Mouse (Mus musculus) liver, embryonic 11.5 days (tissue): ENCODE measurements around the gene Tmc2. TPM values are rescaled to one million over a fixed set of nuclear protein-coding genes. Genes with fewer than 3 reads are reported as not detected.

Source experiments
- ATAC-seq: fragments of 200-750 bp; cut with Nextera tagmentation; replicated peaks from 2 replicates; pipeline ENCODE4 v1.8.0; 2017; ENCODE audit warnings: moderate number of reproducible peaks, mild to moderate bottlenecking, moderate TSS enrichment, moderate library complexity; ENCODE audit not compliant: low FRiP score
- DNase-seq: peaks from one replicate; pipeline ENCODE4 v3.0.0-alpha.2; 2017; ENCODE audit warnings: low spot score
- H3K27ac ChIP-seq: fragments of 300-500 bp; sonication (generic); 2 replicates; pipeline ENCODE4 v1.5.1; 2014; ENCODE audit warnings: mild to moderate bottlenecking, low read depth, low read length, control low read depth
- H3K27me3 ChIP-seq: fragments of 300-500 bp; sonication (generic); replicated peaks from 2 replicates; pipeline ENCODE4 v1.6.1; 2014; ENCODE audit warnings: low read length, mixed read lengths; ENCODE audit not compliant: control insufficient read depth, insufficient read depth
- H3K36me3 ChIP-seq: fragments of 300-500 bp; sonication (generic); 2 replicates; pipeline ENCODE4 v1.6.1; 2014; ENCODE audit warnings: mild to moderate bottlenecking, low read length, moderate library complexity, mixed read lengths; ENCODE audit not compliant: control insufficient read depth, insufficient read depth
- H3K4me1 ChIP-seq: fragments of 300-500 bp; sonication (generic); replicated peaks from 2 replicates; pipeline ENCODE4 v1.6.1; 2014; ENCODE audit warnings: low read length, mixed read lengths; ENCODE audit not compliant: control insufficient read depth, insufficient read depth
- H3K4me2 ChIP-seq: fragments of 300-500 bp; sonication (generic); 2 replicates; pipeline ENCODE4 v1.6.1; 2014; ENCODE audit warnings: mild to moderate bottlenecking, control low read depth, moderate library complexity
- H3K4me3 ChIP-seq: fragments of 300-500 bp; sonication (generic); 2 replicates; pipeline ENCODE4 v1.5.1; 2014; ENCODE audit warnings: low read depth, low read length, control low read depth
- H3K9ac ChIP-seq: fragments of 300-500 bp; sonication (generic); 2 replicates; pipeline ENCODE4 v1.6.1; 2014; ENCODE audit warnings: low read depth, low read length, control low read depth
- H3K9me3 ChIP-seq: fragments of 300-500 bp; sonication (generic); 2 replicates; pipeline ENCODE4 v1.6.1; 2016; ENCODE audit warnings: low read length, inconsistent platforms, mixed read lengths; ENCODE audit not compliant: control insufficient read depth
- WGBS: fragments of 180-500 bp; shearing (Covaris S2); extraction: QIAGEN DNeasy Blood & Tissue Kit; methylation state at CpG from one replicate; pipeline ENCODE4 v1.1.7; 2014; 5-methylcytosine and 5-hydroxymethylcytosine counted together
- polyA plus RNA-seq: library from polyadenylated mRNA; unstranded; fragments of >200 nt; fragmentation: Nextera tagmentation; extraction: Ambion mirVana; gene quantifications from 2 replicates; pipeline ENCODE4 v1.2.1, GENCODE M21; 2014

Tmc2 gene
- polyA plus RNA-seq, 1 experiment from 2014 or later, result 0.11 TPM

DNA sequence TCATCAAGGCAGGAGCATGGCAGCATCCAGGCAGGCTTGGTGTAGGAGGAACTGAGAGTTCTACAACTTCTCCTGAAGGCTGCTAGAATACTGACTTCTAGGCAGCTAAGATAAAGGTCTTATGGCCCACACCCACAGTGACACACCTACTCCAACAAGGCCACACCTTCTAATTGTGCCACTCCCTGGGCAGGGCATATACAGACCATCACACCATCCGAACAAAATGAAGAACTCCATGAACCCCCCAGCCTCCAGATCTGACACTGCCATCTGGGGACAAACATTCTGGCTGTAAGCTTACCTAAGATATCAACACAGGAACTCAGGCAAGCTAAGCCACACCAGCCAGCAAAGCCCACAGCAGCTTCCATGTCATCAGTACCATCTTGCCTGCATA lies 70.5 kb downstream of the Tmc2 start:
- DNase-seq, result no peak
- peaks cover 27% of the 10 kb centered on the region for H3K4me1 ChIP-seq

DNA sequence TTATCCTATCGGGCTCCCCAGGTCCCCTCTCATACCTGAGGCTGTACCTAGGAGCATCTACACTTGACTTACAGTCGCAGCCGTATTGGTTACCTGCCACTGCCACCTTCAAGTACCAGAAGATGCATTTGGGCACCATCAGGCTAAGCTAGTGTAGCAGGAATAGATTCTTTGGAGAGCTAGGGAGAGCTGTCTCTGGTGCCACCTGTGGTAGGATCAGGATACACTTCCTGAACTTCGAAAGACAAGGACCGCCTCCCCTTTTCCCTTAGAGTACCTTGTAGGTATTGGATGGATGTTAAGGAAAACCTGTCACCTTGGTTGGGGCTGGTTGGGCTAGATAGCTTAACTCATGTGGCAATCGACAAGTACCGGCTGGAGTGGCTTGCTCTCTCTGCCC lies 73.1 kb downstream of the Tmc2 start:
- Histone ChIP-seq H3K27ac (no peak overlapping the region), H3K4me3 (no peak overlapping the region), H3K4me1 (peaks cover 8% of the 10 kb centered on the region), H3K27me3 (no peaks in the 10 kb centered on the region), H3K4me2 (no peak overlapping the region), H3K9ac (no peak overlapping the region), H3K9me3 (no peaks in the 10 kb centered on the region), H3K36me3 (no peaks in the 10 kb centered on the region)
- ATAC-seq (no peak), DNase-seq (no peak)
- 65% methylated on average over 7 of the region's 7 CpGs for WGBS

More for the DNA sequence above, 70.5 kb downstream of the Tmc2 start:
- no peaks in the 10 kb centered on the region for H3K27me3 ChIP-seq
- no peak overlapping the region for H3K27ac ChIP-seq
- no peaks in the 10 kb centered on the region for H3K9me3 ChIP-seq
- peak; percentile 76 for ATAC-seq
- no peaks in the 10 kb centered on the region for H3K36me3 ChIP-seq
- peak overlapping the region; percentile 33; the same call in 1 of the 2 replicates for H3K4me3 ChIP-seq
- H3K4me2 ChIP-seq, result peak overlapping the region; percentile 46
- WGBS, result 61% methylated on average over 1 of the region's 1 CpGs
- H3K9ac ChIP-seq, result peak overlapping the region; percentile 20; the same call in 1 of the 2 replicates

DNA sequence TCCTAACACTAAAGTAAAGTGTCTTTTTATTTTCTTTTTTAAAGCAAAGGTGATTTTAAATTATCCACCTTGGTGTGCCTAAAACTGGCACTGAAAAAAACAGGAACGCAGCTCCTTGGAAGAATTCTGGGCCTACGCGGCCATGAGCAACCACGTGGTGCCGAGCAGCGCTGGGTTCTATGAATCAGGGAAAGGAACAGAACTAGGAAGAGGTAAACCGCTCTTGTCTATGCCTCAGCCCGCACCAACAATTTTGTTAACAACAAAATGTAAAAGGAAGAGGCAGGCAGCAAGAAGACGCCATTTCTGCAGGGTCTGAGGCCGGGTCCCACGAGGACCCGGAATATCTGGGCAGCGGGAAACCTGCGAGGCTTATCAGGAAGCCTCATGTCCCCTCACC lies 78.7 kb downstream of the Tmc2 start:
- Histone ChIP-seq H3K4me2 (peak overlapping the region; percentile 73), H3K4me3 (peak overlapping the region; percentile 97), H3K4me1 (peaks cover 21% of the 10 kb centered on the region), H3K27ac (peak overlapping the region; percentile 77), H3K9ac (peak overlapping the region; percentile 100), H3K9me3 (no peaks in the 10 kb centered on the region), H3K36me3 (peaks cover 30% of the 10 kb centered on the region), H3K27me3 (no peaks in the 10 kb centered on the region)
- DNase-seq (no peak), ATAC-seq (peak; percentile 14)
- 3% methylated on average over 14 of the region's 14 CpGs for WGBS

DNA sequence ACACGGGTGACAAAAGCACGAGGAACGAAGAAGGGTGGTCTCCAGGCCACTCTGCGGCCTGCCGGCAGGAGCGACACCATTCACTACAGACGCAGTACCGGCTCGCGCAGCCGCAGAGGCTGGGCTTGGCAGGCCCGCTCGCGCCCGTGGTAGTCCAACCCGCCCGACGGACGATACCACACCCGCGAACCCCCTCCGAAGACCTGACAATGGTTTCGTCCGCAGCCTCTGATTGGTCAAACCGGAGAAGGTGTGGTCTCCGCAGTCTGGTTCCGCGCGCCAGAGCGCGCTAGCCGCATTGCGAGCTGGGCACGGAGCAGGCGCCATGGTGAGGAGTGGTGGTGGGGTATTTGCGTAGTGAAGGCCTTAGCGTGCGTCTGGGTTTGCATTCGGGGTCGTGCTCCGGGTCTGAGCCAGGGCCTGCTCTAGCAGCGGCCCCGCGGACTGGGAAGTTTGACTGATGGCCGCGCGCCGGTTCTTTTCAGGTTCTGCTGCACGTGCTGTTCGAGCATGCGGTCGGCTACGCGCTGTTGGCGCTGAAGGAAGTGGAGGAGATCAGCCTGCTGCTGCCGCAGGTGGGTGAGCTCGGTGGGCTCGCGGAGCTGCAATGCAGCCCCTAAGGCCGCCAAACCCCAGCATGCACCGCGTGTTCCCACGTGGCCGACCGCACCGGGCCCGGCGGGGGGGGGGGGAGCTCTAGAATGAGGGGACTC lies 79.3 kb downstream of the Tmc2 start, which contains the start of gene Nop56:
TSS of gene Nop56 (plus strand) at position 282 of the 713 bp plus-strand sequence.
- Histone ChIP-seq H3K9me3 (no peaks in the 10 kb centered on the region), H3K4me1 (peaks cover 21% of the 10 kb centered on the region), H3K9ac (peak within 1 kb of the TSS; percentile 100), H3K4me3 (peak within 1 kb of the TSS; percentile 97), H3K36me3 (peaks cover 32% of the 10 kb centered on the region), H3K4me2 (peak within 1 kb of the TSS; percentile 91), H3K27me3 (no peaks in the 10 kb centered on the region), H3K27ac (peak within 1 kb of the TSS; percentile 92)
- ATAC-seq (peak; percentile 95), DNase-seq (peak; percentile 100)
- under 1% methylated on average over 68 of the region's 68 CpGs for WGBS

DNA sequence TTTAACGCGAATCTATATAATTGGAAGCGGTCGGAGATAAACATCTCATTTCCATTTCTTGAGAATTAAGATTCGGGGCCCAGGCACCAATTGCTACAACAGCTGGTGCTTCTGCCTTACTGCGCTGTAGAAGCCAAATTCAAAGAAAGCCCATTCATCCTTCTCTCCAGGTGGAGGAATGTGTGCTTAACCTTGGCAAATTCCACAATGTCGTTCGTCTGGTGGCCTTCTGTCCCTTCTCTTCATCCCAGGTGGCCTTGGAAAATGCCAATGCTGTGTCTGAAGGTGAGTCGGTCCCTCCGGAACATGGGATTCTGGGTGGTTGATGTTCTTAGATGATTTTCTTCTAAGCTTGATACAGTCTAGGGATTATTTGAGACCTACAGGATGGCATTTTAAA lies 79.9 kb downstream of the Tmc2 start:
- Histone ChIP-seq H3K4me3 (peak overlapping the region; percentile 97), H3K36me3 (peaks cover 37% of the 10 kb centered on the region), H3K4me2 (peak overlapping the region; percentile 91), H3K27ac (peak overlapping the region; percentile 92), H3K4me1 (peaks cover 21% of the 10 kb centered on the region), H3K9ac (peak overlapping the region; percentile 100), H3K9me3 (no peaks in the 10 kb centered on the region), H3K27me3 (no peaks in the 10 kb centered on the region)
- WGBS, result under 1% methylated on average over 10 of the region's 10 CpGs
- ATAC-seq (no peak), DNase-seq (no peak)

DNA sequence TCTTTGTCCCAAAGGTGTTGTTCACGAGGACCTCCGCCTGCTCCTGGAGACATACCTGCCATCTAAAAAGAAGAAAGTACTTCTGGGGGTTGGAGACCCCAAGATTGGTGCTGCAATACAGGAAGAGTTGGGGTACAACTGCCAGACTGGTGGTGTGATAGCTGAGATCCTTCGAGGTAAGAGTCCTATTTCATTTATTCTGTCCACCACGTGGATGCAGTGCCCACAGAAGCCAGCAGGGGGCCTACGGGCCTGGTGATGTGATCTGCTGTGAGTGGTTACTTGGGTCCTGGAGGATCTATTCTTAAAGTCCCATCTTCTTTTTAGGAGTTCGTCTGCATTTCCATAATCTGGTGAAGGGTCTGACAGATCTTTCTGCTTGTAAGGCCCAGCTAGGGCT lies 80.7 kb downstream of the Tmc2 start:
- Histone ChIP-seq H3K4me1 (peaks cover 21% of the 10 kb centered on the region), H3K4me3 (peak overlapping the region; percentile 97), H3K9ac (peak overlapping the region; percentile 100), H3K27me3 (no peaks in the 10 kb centered on the region), H3K4me2 (peak overlapping the region; percentile 91), H3K9me3 (no peaks in the 10 kb centered on the region), H3K27ac (peak overlapping the region; percentile 92), H3K36me3 (peaks cover 42% of the 10 kb centered on the region)
- ATAC-seq, result no peak
- 19% methylated on average over 6 of the region's 6 CpGs for WGBS
- DNase-seq, result peak; percentile 75

DNA sequence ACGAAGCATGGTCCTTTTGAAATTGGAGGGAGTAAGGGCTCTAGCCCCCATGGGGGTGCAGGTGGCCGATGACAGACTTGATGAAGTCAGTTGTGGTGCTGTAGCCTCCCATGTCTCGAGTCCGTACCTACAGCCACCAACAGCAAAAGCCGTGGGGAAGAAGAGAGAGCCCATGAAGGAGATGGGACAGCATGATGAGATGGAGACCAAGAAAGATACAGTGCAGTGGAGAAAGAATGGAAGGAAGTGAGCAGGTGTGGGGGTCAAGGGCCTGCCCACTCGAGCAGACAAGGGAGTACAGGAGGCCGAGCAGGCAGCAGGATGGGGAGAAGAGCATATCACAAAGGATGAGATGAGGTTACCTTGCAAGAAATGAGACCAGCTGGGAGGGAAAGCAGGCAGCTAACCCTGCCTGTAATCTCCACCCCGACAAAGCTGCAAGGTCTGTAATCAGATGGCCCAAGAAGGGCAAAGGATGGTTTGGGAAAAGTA lies 84.7 kb downstream of the Tmc2 start:
- Histone ChIP-seq H3K4me1 (peaks cover 24% of the 10 kb centered on the region), H3K27ac (no peak overlapping the region), H3K4me2 (no peak overlapping the region), H3K9ac (no peak overlapping the region), H3K4me3 (no peak overlapping the region), H3K27me3 (no peaks in the 10 kb centered on the region), H3K9me3 (no peaks in the 10 kb centered on the region), H3K36me3 (peaks cover 51% of the 10 kb centered on the region)
- 23% methylated on average over 8 of the region's 8 CpGs for WGBS
- ATAC-seq, result peak; percentile 6
- no peak for DNase-seq

DNA sequence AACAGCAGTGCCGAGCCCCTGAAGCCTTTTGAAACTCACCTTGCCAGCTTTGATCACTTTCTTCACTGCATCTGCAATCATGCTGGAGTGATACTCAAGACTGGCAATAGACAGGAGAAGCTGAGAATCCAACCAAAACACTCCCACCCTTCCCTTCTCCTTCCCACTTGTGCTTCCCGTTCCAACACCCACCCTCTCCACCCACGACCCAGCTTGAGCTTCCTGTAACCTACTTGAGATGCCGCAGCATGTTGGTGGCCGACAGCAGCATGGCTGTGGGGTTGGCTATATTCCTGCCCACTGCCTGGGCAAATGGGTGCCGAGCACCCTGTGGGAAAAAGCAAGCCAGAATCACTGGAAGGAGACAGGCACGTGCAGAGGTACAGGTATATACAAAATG lies 85.2 kb downstream of the Tmc2 start:
- Histone ChIP-seq H3K4me3 (no peak overlapping the region), H3K27ac (no peak overlapping the region), H3K9me3 (no peaks in the 10 kb centered on the region), H3K27me3 (no peaks in the 10 kb centered on the region), H3K4me2 (no peak overlapping the region), H3K9ac (no peak overlapping the region), H3K4me1 (peaks cover 24% of the 10 kb centered on the region), H3K36me3 (peaks cover 47% of the 10 kb centered on the region)
- ATAC-seq (no peak), DNase-seq (no peak)
- 59% methylated on average over 7 of the region's 7 CpGs for WGBS

DNA sequence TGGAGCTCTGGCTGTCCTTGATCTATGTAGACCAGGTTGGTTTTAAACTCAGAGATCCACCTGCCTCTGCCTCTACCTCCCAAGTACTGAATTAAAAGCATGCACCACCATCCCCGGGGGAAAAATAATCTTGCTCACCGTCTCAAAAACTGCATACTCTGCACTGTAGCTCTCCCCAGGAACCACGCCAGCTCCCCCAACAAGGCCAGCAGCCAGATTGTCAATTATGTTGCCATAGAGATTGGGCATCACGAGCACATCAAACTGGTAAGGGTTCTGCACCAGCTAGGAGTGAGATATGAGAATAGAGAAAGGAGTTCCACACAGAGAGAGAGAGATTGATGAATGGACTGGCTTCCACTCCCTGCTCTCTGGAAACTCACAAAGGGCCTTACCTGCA lies 85.8 kb downstream of the Tmc2 start:
- Histone ChIP-seq H3K9me3 (no peaks in the 10 kb centered on the region), H3K27ac (no peak overlapping the region), H3K4me3 (no peak overlapping the region), H3K27me3 (no peaks in the 10 kb centered on the region), H3K36me3 (peaks cover 41% of the 10 kb centered on the region), H3K4me1 (peaks cover 20% of the 10 kb centered on the region), H3K9ac (no peak overlapping the region), H3K4me2 (no peak overlapping the region)
- ATAC-seq (no peak), DNase-seq (no peak)
- WGBS, result 77% methylated on average over 4 of the region's 4 CpGs
